Mouse (Mus musculus) right cerebral cortex, adult 2 months (tissue): ENCODE results near the gene Olfr573-ps1.

Experiments
- DNase-seq, 2 experiments: peaks; one replicate each; pipeline ENCODE4 v3.0.0; 2021 to 2022; ENCODE audit warnings: low spot score in 2 of 2

The Olfr573-ps1 gene

GRCm38 (mm10) chr7:102942475-102942874 lies at the start of gene Olfr573-ps1:
Gene Olfr573-ps1, minus strand, starts transcription at chr7:102942575.
- no peak for DNase-seq

GRCm38 (mm10) chr7:102989224-102989623 lies 46.8 kb upstream of the Olfr573-ps1 start, which contains the start of gene Olfr578:
Gene Olfr578, minus strand, starts transcription at chr7:102989324.
- no peak for DNase-seq

- DNase-seq, result peak in 1 of 2 experiments; percentile 1
These were observed 33.5 kb upstream of the Olfr573-ps1 start, which contains the start of gene Olfr577 for GRCm38 (mm10) chr7:102975843-102976242. Gene Olfr577, minus strand, starts transcription at chr7:102975943.

- no peak for DNase-seq
These were observed 32.0 kb upstream of the Olfr573-ps1 start for GRCm38 (mm10) chr7:102974399-102974798.

- no peak for DNase-seq
These were observed 20.0 kb upstream of the Olfr573-ps1 start, which contains the start of gene Olfr576 for GRCm38 (mm10) chr7:102962360-102962759. Gene Olfr576, plus strand, starts transcription at chr7:102962660.

- no peak for DNase-seq
These were observed 16.2 kb upstream of the Olfr573-ps1 start, which contains the start of gene Olfr575 for GRCm38 (mm10) chr7:102958593-102958992. Gene Olfr575, minus strand, starts transcription at chr7:102958775.

- DNase-seq, result no peak
These were observed 15.8 kb upstream of the Olfr573-ps1 start for GRCm38 (mm10) chr7:102958137-102958536.

GRCm38 (mm10) chr7:102950732-102951131 lies 8.4 kb upstream of the Olfr573-ps1 start:
- no peak for DNase-seq

- no peak for DNase-seq
These were observed 5.8 kb upstream of the Olfr573-ps1 start, which contains the start of gene Olfr574 for GRCm38 (mm10) chr7:102948167-102948566. Gene Olfr574, plus strand, starts transcription at chr7:102948467.

- DNase-seq, result no peak
These were observed 1.0 kb upstream of the Olfr573-ps1 start for GRCm38 (mm10) chr7:102943417-102943816.

- no peak for DNase-seq
These were observed 15.3 kb downstream of the Olfr573-ps1 start for GRCm38 (mm10) chr7:102927105-102927504.

GRCm38 (mm10) chr7:102924109-102924508 lies 18.3 kb downstream of the Olfr573-ps1 start, which contains the start of gene Olfr572:
Gene Olfr572, plus strand, starts transcription at chr7:102924409.
- no peak for DNase-seq

- DNase-seq, result peak in 1 of 2 experiments; percentile 37
These were observed 22.7 kb downstream of the Olfr573-ps1 start for GRCm38 (mm10) chr7:102919632-102920031.

GRCm38 (mm10) chr7:102917032-102917875 lies 25.1 kb downstream of the Olfr573-ps1 start, which contains the start of gene Olfr571:
Gene Olfr571, minus strand, starts transcription at chr7:102917536.
- DNase-seq, result no peak

- no peak for DNase-seq
These were observed 26.0 kb downstream of the Olfr573-ps1 start for GRCm38 (mm10) chr7:102916405-102916804.

GRCm38 (mm10) chr7:102915261-102915660 lies 27.1 kb downstream of the Olfr573-ps1 start:
- no peak for DNase-seq
